Mouse (Mus musculus) gastrocnemius, postnatal 25 days (tissue): ENCODE data around the gene Ttc30a1. TPM values are rescaled to one million over a fixed set of nuclear protein-coding genes. Genes with fewer than 3 reads are reported as not detected.
"Not testable (repeated sequence)": the region's sequence is repeated elsewhere in the genome, so short reads cannot be mapped to it uniquely, and the experiment has no call there.

Source experiments
- DNase-seq: peaks from one replicate; pipeline ENCODE4 v3.0.0; 2022
- total RNA-seq, 2 experiments: library from RNA; stranded (reverse); gene quantifications; 1 replicate in 1 of 2; 2 replicates in 1 of 2; pipeline ENCODE4 v1.2.3; 2021

Ttc30a1 gene
- total RNA-seq, 2 experiments from 2014 or later = 0.96 to 1.0 TPM

DNA sequence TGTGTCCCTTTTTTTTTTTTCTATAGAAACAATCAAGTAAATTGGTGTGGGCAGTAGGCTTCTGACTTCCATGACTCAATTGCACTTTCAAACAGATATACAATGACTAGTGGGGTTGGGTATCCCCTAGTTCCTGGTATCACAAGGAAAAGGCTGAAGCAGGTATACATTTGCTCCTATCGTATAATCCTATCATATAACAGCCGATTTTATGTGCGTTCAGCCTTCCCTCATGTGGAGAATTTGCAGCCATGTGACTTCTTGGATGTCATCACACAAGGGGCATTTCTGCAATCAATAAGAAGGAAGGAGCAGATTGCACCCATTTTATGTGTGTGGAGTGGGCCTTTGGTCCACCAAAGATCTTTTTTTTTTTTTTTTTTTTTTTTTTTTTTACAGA is 1.3 kb upstream of the Ttc30a1 start:
- DNase-seq = no peak

DNA sequence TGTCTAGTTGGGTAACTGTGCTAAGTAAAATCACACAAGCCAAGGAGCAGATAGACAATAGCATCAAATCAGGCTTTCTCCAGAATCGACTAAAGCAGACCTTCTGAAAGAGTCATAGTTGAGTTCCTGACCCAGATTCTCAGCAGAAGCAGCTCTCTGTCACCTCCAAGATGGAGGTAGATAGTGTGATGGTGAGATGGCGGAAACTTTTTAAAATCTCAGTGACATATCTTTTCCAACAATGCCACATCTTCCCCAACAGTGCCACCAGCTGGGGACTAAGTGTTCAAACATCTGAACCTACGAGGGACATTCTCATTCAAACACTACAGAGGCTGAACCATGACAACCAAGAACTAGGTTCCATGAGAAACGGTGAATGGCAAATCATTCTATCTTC is 859 bp upstream of the Ttc30a1 start:
- DNase-seq = no peak

DNA sequence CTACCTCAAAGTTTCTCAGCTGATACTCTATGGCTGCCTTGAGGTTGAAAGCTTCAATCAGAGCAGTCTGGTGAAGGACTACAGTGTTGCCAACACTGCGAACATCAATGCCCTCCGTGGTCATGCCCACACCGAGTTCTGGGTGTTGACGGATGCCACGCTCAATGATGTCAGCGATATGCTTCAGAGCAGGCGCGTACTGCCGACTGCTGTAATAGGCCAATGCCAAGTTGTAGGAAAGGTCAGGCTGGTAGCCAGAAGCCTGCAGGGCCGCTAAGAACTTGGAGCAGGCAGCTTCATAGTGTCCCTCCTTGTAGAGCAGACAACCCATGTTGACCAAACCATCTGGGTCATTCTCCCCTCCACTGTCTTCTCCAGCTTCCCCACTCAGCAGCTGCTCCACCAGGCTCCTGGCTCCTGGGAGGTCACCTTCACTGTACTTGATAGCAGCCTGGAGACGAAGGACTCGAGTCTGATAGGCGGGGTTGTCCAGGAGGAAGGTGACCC is 781 bp downstream of the Ttc30a1 start:
- DNase-seq = not testable (repeated sequence)

DNA sequence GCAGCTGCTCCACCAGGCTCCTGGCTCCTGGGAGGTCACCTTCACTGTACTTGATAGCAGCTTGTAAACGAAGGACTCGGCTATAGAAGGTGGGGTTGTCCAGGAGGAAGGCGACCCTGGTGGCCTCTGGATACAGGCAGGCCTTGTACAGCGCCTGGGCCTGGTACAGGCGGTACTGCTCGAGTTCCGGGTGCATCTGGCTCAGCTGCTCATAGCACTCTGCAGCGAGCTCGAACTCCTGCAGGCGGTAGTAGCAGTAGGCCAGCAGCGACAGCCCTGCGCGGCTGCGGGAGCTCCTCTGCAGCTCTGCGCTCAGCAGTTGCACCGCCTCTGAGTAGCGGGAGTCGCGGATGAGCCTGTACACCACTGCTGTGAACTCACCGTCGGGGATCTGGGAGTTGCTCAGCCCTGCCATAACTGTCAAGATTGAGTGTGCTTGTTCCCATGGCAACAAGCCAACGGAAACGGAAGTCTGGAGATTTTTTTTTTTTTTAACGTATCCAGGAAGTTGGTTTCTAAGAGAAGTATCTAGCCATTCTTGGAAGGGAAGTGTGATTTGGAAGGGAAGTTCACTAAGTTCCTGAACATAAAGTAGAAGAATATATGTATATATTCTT is 3.9 kb downstream of the Ttc30a1 start, which contains the start of gene Ttc30a2:
TSS of gene Ttc30a2 (minus strand) at position 419 of the 617 bp plus-strand sequence.
- DNase-seq = not testable (repeated sequence)

DNA sequence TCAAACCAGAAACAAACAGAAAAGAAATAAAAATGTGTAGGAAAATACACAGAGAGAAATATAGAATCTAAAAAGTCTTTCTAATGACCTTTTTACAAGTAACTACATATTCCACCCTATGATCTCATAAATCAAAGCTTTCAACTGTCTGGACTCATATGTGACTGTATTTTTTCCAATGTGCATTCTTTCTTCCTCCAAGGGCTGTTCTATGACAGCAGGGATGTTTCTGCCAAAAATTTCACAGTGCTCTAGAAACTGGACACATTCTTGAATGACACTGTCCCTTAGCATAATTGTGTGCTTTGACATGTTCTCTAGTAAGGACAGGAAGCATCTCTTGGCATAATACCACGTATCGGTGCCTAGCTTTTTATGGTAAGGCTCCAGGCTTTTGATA is 5.7 kb downstream of the Ttc30a1 start:
- not testable (repeated sequence) for DNase-seq

DNA sequence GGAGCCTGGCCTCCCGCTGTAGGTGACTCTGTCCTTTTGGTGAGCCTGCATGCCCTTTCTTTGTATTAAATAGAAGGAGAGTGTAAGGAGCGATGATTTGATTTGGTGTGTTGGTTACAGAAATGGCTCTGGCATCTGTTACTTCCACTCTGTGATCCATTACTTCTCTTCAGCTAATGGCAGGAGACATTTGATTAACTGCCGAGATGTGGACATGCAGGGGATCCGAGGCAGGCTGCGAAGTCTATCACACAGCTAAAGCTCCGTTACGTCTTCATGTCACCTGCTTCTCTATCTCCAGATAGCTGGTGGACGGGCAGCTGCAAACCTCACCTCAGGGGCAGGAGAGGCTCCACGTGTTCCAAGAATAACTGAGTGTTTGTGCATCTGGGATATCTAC is 7.6 kb downstream of the Ttc30a1 start:
- DNase-seq = no peak

DNA sequence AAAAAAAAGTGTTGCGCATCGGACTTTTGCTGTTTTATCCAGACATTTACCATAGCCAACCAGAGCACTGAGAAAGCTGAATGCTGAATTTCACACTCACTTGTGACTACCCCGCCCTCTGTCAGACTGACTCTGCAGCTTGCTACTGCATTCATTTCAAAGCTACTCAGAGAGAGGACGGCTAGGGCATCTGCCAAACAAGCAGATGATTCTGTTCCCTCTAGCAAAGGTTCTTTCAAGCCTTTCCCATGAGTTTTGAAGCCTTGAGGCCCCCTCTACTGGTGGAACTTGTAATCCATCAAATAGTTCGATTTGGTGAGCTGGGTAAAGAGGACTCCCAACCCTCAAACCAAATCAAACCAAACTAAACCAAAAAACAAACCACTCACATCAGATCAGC is 16.8 kb downstream of the Ttc30a1 start:
- DNase-seq = peak; percentile 47

DNA sequence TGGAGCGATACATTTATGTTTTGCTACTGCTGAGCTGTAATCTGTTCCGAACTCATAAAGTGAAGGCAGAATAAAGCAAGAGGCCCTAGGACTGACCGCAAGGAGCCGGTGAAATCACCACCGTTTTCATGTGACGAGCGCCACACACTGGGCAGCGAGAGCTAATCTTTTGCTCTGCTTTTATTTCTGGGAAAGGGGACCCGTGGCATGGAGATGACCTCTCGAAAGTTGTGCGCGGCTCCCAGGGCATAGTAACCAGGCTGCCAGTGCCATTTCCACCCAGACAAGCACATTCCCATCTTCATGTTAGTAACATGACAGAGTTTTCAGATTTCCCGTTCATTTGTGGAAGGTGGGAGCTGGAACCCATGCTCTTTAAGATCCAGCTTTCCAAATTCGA is 17.3 kb downstream of the Ttc30a1 start:
- peak; percentile 36 for DNase-seq

DNA sequence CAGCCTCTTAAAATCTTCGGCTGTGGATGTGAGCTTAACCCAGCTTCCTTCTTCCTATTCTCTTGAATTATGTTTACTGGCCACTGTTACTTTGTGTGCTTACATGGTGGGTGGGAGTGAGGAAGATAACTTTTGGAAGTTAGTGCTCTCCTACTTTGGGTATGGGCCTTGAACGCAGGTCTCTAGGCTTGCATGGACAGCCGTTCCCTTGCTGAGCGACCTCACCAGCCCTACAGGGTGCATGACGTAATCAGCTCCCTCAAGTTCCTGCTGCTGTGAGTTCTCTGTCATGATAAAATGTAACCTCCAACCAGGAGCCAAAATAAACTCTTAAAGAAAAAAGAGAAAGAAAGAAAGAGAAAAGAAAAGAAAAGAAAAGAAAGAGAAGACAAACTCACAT is 17.7 kb downstream of the Ttc30a1 start:
- DNase-seq = no peak

DNA sequence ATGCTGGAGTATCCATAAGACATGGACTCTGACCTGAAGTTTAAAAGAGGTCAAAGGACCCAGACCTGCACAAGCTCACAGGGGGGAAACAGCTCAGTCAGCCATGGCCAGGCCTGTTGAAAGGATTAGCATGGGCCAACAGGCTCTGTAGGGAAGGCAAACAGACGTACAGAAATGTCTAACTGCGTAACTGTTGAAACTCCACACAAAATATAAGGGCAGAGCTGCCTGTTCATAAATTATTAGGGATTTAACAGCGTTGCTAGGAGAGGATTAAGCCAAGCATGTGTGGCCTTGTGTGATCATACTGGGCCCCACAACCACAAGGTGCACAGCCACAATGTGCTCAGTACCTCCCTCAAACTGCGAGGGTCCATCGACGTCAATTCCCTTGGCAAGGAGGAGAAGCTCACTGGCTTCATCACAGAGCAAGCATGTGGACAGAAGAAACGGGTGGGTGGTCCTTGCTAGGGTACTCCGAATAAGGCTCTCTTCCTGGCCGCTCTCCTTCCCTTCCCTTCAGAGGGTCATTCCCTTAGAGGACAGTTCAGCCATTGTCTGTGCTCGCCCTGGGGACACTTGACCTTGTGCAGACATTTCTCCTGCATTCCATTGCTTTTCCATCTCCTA is 18.4 kb downstream of the Ttc30a1 start:
- no peak for DNase-seq

DNA sequence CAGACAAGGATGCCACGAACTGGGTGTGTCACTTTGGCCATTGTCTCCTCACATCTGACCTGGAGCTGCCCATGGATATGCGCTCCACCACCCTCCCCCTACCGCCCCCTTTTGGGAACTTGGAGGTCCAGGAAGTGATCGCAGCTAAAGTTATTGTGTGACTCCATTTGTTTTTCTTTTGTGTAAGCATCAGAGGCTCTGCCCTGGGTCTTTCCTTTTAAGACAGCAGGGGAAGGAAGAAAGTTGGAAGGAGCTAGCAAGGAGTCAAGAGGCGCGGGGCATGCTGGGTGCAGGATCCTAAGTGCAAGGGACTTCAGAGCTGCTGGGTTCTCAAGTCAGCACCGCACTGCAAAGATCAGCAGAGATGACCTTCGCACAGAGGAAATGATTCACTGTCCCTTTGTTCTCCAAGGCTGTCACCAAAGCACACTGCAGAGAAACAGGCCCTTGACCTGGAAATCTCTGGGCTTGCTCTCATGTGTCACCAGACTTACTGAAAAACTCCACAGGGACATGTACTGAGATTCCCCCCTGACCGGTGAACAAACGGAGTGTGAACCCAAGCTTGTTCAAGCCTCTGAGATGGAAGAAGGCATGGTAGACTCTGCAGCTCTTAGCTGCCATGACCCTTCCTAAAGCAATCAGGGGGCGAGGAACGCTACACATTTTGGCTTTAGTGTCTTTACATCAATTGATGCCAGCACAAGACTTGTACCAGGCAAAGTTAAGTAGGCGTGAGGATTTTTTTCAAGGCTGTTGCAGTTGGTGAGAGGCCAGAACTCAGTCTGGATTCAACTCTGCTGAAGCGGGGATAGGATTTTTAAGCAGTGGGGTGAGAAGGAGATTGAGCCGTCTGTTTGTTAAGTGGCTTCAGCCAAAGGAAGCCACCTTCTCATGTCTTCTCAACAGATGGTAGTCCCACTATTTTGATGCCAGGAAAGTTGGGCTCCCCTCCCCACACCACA is 21.1 kb downstream of the Ttc30a1 start:
- no peak for DNase-seq

DNA sequence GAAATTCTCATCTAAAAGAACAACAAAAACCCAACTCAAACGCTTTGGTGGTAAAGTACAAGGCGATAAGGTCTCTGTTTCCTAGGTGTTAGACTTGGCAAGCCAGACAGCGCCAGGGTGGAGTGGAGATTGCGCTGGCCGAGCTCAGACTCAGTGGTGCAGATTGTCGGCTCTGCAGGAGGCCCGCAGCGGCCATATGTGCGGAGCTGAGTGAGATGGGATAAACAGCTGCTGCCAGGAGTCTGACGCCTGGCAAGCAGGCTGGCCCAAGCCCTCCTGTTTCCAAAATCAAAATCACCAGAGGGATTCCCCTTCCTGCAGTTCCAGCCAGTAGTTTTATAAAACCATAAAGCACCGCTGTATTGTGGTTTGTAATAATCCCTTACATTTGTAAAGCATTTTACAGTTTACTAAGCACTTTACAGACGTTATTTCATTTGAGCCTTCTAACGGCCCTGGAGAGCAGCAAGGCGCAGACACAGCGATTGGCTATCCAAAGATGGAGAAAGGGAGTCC is 21.9 kb downstream of the Ttc30a1 start:
- no peak for DNase-seq

DNA sequence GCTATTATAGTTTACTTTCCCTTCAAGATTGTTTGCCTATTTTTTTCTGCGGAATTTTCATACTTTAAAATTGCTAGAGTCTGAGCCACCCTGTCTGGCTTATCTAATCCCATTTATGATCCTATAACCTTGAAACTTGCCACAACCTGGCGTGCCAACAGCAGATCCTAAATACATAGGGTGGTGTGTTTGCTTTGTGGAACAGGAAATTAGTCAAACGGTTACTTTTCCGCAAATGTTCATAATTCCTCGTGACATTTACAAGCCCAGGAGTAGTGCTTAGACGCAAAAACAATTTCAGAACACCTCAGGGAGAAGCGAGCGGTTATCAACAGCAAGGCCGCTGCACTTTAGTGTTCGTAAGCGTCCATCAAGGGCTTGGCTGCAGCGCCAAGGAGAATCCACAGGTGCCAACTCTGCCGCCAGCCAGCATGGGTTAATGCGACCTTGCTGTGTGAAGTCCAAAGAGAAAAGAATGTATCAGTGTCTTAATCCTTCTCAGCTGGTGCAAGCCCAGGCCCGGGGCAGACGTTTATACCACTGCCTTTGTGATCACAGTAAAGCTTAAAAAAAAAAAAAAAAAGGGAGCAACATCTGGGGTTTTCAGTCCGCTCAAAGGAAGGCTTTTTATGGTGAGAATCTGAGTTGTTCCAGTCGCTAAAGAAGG is 22.5 kb downstream of the Ttc30a1 start:
- DNase-seq = no peak

DNA sequence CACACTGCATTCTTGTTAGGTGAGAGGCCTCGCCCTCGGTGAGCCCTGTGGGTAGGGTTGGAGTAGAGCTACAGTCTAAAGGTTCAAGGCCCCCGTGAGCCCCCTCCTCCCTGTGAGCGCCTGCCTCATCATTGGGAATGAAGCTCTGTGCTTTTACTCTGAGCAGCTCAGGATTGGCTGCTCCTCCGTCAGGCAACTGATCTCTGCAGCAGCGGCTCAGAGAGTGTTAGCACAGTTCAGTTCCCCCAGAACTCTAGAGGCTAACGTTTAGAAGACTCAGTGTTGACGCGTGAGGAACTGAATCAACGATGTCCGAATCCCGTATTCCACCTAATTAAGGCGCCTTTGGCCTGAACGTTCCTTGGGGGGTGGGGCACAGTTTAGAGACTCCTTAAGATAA is 26.1 kb downstream of the Ttc30a1 start:
- DNase-seq = no peak

DNA sequence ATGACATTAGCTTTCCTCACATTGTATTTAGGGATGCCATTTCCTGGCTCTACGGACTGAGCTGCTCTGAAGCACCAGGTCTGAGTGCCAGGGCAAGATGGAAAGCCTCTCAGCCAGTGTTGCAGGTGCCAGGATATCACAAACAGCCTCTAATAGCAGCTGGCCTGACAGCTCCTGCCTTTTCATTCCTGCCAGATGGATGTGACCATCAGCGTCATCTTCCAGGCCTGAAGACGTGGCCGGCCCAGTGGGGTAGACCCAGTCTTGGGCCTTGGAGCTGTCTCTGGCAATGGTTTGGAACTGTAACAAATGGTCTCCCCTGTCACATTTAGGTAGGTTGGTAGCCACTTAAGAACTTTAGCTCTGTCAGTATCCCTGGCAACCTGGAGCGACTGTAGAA is 28.4 kb downstream of the Ttc30a1 start:
- no peak for DNase-seq

DNA sequence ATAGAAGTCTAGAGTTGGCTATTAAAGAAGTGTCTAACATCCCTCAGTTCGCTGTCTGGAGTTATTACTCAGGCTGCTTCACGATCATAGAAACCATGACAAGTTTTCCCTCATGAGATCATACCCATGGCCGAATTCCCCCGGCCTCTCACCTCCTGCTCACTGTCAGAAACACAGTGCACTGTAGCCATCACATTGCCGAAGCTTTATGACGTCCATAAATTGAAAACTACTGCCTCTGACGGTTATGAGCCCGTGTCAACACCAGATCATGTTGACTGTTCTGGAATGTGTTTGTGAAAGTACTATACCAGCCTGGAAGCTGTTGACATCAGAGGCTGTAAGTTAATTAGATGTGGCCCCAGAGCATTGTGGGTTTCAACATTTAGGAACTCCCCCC is 31.1 kb downstream of the Ttc30a1 start:
- no peak for DNase-seq

DNA sequence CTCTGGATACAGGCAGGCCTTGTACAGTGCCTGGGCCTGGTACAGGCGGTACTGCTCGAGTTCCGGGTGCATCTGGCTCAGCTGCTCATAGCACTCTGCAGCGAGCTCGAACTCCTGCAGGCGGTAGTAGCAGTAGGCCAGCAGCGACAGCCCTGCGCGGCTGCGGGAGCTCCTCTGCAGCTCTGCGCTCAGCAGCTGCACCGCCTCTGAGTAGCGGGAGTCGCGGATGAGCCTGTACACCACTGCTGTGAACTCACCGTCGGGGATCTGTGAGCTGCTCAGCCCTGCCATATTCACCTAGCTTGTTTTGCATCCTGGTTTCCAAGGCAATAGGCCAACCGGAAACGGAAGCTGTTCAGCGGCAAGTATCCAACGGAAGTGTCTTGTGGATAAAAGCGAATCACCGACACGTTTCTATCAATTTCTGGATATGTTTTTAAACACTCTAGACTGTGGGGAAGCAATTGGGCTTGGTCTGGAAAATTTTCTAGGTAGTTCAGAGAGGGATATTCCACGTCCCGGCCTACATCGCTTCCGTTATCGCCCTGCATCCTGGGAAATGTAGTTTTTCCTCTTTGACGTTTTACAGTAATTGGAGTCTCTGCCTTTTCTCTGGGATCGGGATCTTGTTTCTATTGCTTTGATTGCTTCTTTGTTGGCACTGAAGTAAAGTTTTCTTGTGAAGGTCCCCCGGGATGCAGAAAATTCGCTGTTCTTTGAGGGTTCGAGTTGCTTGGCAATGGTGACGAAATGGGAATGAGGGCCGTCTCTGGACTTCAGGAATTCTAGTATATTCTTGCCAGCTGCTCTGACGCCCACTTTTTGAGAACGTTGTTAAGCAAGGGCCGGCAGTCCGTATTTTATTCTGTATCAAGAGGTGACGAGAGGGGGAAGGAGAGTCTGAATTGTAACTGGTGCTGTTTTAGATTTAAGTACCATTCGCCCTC is 43.4 kb downstream of the Ttc30a1 start, which contains the start of gene Ttc30b:
TSS of gene Ttc30b (minus strand) at position 469 of the 947 bp plus-strand sequence.
- DNase-seq = peak; percentile 71

DNA sequence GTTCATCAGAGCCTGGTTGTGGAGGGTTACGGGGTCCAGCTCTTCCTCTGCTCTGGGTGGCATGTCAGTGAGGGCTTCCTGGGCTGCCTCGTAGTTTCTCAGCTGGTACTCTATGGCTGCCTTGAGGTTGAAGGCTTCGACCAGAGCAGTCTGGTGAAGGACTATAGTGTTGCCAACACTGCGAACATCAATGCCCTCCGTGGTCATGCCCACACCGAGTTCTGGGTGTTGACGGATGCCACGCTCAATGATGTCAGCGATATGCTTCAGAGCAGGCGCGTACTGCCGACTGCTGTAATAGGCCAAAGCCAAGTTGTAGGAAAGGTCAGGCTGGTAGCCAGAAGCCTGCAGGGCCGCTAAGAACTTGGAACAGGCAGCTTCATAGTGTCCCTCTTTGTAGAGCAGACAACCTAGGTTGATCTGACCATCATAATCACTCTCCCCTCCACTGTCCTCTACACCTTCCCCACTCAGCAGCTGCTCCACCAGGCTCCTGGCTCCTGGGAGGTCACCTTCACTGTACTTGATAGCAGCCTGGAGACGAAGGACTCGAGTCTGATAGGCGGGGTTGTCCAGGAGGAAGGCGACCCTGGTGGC is 44.1 kb downstream of the Ttc30a1 start:
- not testable (repeated sequence) for DNase-seq

DNA sequence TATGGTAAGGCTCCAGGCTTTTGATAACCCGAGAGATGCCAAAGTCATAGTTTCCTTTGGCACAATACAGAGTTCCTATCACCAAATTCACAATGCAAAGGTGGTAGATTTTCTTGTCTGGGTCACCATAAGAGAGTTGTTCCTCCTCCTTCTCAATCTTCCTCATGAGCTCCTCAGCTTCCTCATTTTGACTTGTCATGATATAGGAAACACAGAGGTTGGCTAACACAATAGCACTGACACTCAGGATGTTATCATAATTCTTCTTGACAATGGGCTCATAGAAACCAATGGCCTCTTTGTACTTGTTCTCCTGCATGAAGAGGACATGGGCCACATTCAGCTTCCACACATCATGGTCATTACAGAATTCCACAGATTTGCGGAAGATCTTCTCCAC is 45.1 kb downstream of the Ttc30a1 start:
- not testable (repeated sequence) for DNase-seq

DNA sequence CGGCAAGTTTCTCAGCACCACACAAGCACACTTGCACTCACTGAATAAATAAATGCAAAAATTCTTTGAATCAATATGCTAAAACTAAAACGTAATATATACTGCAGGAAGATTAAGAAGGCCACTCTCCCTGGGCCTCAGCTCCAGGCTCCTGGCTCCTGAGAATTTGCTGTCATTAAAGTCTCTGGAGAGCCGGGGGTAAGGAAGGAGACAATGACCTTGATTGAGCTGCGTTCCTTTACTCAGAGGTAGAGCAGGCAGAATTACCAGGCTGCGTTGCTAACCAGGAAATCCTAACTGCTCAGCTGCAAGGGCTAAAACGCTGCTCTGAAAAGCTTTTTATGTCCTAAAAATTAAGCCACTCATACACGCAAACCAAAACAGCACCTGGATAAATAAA is 48.2 kb downstream of the Ttc30a1 start:
- DNase-seq = no peak
